Mouse (Mus musculus): ENCODE measurements at regions not wholly inside any gene's neighbourhood (a gene's known extent, or its start where the extent isn't known, plus 50 kb on each side); places are given as distances from the start of the nearest gene placed in this dataset.

- TF ChIP-seq CTCF (IDR thresholded peaks at IDR 0.05; ENCODE audit: insufficient read depth, low read depth, low read length) (no peak), POLR2A (IDR thresholded peaks at IDR 0.05; ENCODE audit: insufficient read depth, low read depth, low read length) (no peak)
These were observed 296.9 kb downstream of the Adra2a start for GRCm38 (mm10) chr19:54340778-54341291.

Measured in olfactory bulb, adult 2 months (tissue).